Mouse (Mus musculus) hindbrain, embryonic 11.5 days (tissue): Measurements from ENCODE around the gene Aldh3b2. TPM values are rescaled to one million over a fixed set of nuclear protein-coding genes. Genes with fewer than 3 reads are reported as not detected.

Experiments
- ATAC-seq: fragments of 200-750 bp; cut with Nextera tagmentation; 2 replicates; pipeline ENCODE4 v1.8.0; 2017; ENCODE audit warnings: mild to moderate bottlenecking, moderate TSS enrichment, moderate library complexity; ENCODE audit not compliant: low FRiP score
- DNase-seq: peaks from one replicate; pipeline ENCODE4 v3.0.0-alpha.2; 2015; ENCODE audit warnings: low spot score
- H3K27ac ChIP-seq: fragments of 300-500 bp; sonication (generic); 2 replicates; pipeline ENCODE4 v1.5.1; 2014; ENCODE audit warnings: mild to moderate bottlenecking, low read depth, low read length
- H3K27me3 ChIP-seq: fragments of 300-500 bp; sonication (generic); 2 replicates; pipeline ENCODE4 v1.6.1; 2014; ENCODE audit warnings: mild to moderate bottlenecking, low read length, moderate library complexity, mixed read lengths; ENCODE audit not compliant: control insufficient read depth, insufficient read depth
- H3K36me3 ChIP-seq: fragments of 300-500 bp; sonication (generic); 2 replicates; pipeline ENCODE4 v1.6.1; 2014; ENCODE audit warnings: mild to moderate bottlenecking, low read length, moderate library complexity, mixed read lengths; ENCODE audit not compliant: control insufficient read depth, insufficient read depth
- H3K4me1 ChIP-seq: fragments of 300-500 bp; sonication (generic); replicated peaks from 2 replicates; pipeline ENCODE4 v1.6.1; 2014; ENCODE audit warnings: low read length, mixed read lengths; ENCODE audit not compliant: control insufficient read depth, insufficient read depth
- H3K4me2 ChIP-seq: fragments of 300-500 bp; sonication (generic); replicated peaks from 2 replicates; pipeline ENCODE4 v1.6.1; 2014; ENCODE audit warnings: mild to moderate bottlenecking, low read depth, low read length
- H3K4me3 ChIP-seq: fragments of 300-500 bp; sonication (generic); 2 replicates; pipeline ENCODE4 v1.5.1; 2014; ENCODE audit warnings: low read depth, low read length
- H3K9ac ChIP-seq: fragments of 300-500 bp; sonication (generic); 2 replicates; pipeline ENCODE4 v1.6.1; 2014; ENCODE audit warnings: low read depth, low read length
- H3K9me3 ChIP-seq: fragments of 300-500 bp; sonication (generic); 2 replicates; pipeline ENCODE4 v1.6.1; 2016; ENCODE audit warnings: low read length; ENCODE audit not compliant: control insufficient read depth
- WGBS: fragments of 180-500 bp; shearing (Covaris S2); extraction: QIAGEN DNeasy Blood & Tissue Kit; methylation state at CpG from one replicate; pipeline ENCODE4 v1.1.7; 2014; 5-methylcytosine and 5-hydroxymethylcytosine counted together
- polyA plus RNA-seq: library from polyadenylated mRNA; unstranded; fragments of >200 nt; fragmentation: Nextera tagmentation; extraction: Ambion mirVana; gene quantifications from 2 replicates; pipeline ENCODE4 v1.2.1, GENCODE M21; 2014

The Aldh3b2 gene
- polyA plus RNA-seq, 1 experiment from 2014 or later = 2.3 TPM

- H3K27ac ChIP-seq = no peak overlapping the region
- H3K4me2 ChIP-seq = no peak overlapping the region
- H3K27me3 ChIP-seq = no peaks in the 10 kb centered on the region
- no peak for DNase-seq
- no peak for ATAC-seq
- H3K9me3 ChIP-seq = no peaks in the 10 kb centered on the region
- no peak overlapping the region for H3K9ac ChIP-seq
- no peak overlapping the region for H3K4me3 ChIP-seq
- peaks cover 11% of the 10 kb centered on the region for H3K4me1 ChIP-seq
- 89% methylated on average over 4 of the region's 4 CpGs for WGBS
- H3K36me3 ChIP-seq = no peaks in the 10 kb centered on the region
Measured at GRCm38 (mm10) chr19:3988750-3989149, 16.6 kb downstream of the Aldh3b2 start.

GRCm38 (mm10) chr19:3990804-3991203 is 18.7 kb downstream of the Aldh3b2 start:
- no peak overlapping the region for H3K27ac ChIP-seq
- H3K27me3 ChIP-seq = no peaks in the 10 kb centered on the region

GRCm38 (mm10) chr19:3991562-3991961 is 19.4 kb downstream of the Aldh3b2 start:
- Histone ChIP-seq H3K27me3 (no peaks in the 10 kb centered on the region), H3K27ac (no peak overlapping the region), H3K4me1 (no peaks in the 10 kb centered on the region), H3K9me3 (no peaks in the 10 kb centered on the region), H3K4me2 (no peak overlapping the region), H3K9ac (no peak overlapping the region), H3K36me3 (no peaks in the 10 kb centered on the region), H3K4me3 (no peak overlapping the region)
- ATAC-seq (no peak), DNase-seq (no peak)
- WGBS = 96% methylated on average over 3 of the region's 3 CpGs

More at GRCm38 (mm10) chr19:3990804-3991203, 18.7 kb downstream of the Aldh3b2 start:
- H3K4me2 ChIP-seq = no peak overlapping the region
- 37% methylated on average over 6 of the region's 6 CpGs for WGBS
- DNase-seq (no peak), ATAC-seq (peak; percentile 49; the same call in 1 of the 2 replicates)
- no peaks in the 10 kb centered on the region for H3K9me3 ChIP-seq
- H3K9ac ChIP-seq = no peak overlapping the region
- H3K36me3 ChIP-seq = no peaks in the 10 kb centered on the region
- no peak overlapping the region for H3K4me3 ChIP-seq
- no peaks in the 10 kb centered on the region; the same call in 1 of the 2 replicates for H3K4me1 ChIP-seq

GRCm38 (mm10) chr19:3991966-3992365 is 19.8 kb downstream of the Aldh3b2 start:
- Histone ChIP-seq H3K4me2 (no peak overlapping the region), H3K27me3 (no peaks in the 10 kb centered on the region), H3K9me3 (no peaks in the 10 kb centered on the region), H3K27ac (no peak overlapping the region), H3K36me3 (no peaks in the 10 kb centered on the region), H3K4me1 (no peaks in the 10 kb centered on the region), H3K9ac (no peak overlapping the region), H3K4me3 (no peak overlapping the region)
- WGBS = 84% methylated on average over 3 of the region's 3 CpGs
- DNase-seq (no peak), ATAC-seq (no peak)

GRCm38 (mm10) chr19:3992416-3992815 is 20.3 kb downstream of the Aldh3b2 start, which contains the start of gene Tbx10:
TSS of gene Tbx10 (plus strand) at chr19:3992752.
- DNase-seq (no peak), ATAC-seq (no peak)
- WGBS = 61% methylated on average over 5 of the region's 5 CpGs
- Histone ChIP-seq H3K9me3 (no peaks in the 10 kb centered on the region), H3K4me1 (no peaks in the 10 kb centered on the region), H3K27ac (no peak within 1 kb of the TSS), H3K4me3 (no peak within 1 kb of the TSS), H3K4me2 (no peak within 1 kb of the TSS), H3K27me3 (no peaks in the 10 kb centered on the region), H3K9ac (no peak within 1 kb of the TSS), H3K36me3 (no peaks in the 10 kb centered on the region)

GRCm38 (mm10) chr19:3994932-3995331 is 22.8 kb downstream of the Aldh3b2 start:
- H3K27me3 ChIP-seq = no peaks in the 10 kb centered on the region
- no peaks in the 10 kb centered on the region for H3K36me3 ChIP-seq
- H3K9me3 ChIP-seq = no peaks in the 10 kb centered on the region
- no peak overlapping the region for H3K27ac ChIP-seq
- H3K4me2 ChIP-seq = no peak overlapping the region
- ATAC-seq = no peak
- DNase-seq = no peak
- H3K9ac ChIP-seq = no peak overlapping the region
- 70% methylated on average over 6 of the region's 6 CpGs for WGBS
- H3K4me1 ChIP-seq = no peaks in the 10 kb centered on the region
- no peak overlapping the region for H3K4me3 ChIP-seq

- no peaks in the 10 kb centered on the region for H3K36me3 ChIP-seq
- ATAC-seq (no peak), DNase-seq (no peak)
- H3K4me1 ChIP-seq = no peaks in the 10 kb centered on the region
- no peak overlapping the region for H3K9ac ChIP-seq
- H3K4me3 ChIP-seq = no peak overlapping the region
- H3K27me3 ChIP-seq = no peaks in the 10 kb centered on the region
- no peaks in the 10 kb centered on the region for H3K9me3 ChIP-seq
- no peak overlapping the region for H3K4me2 ChIP-seq
- H3K27ac ChIP-seq = no peak overlapping the region
- WGBS = 92% methylated on average over 3 of the region's 3 CpGs
Measured at GRCm38 (mm10) chr19:3995505-3995904, 23.4 kb downstream of the Aldh3b2 start.

GRCm38 (mm10) chr19:3996106-3996505 is 24.0 kb downstream of the Aldh3b2 start:
- H3K4me3 ChIP-seq = no peak overlapping the region
- 75% methylated on average over 7 of the region's 7 CpGs for WGBS
- no peak for DNase-seq
- no peaks in the 10 kb centered on the region for H3K27me3 ChIP-seq
- no peaks in the 10 kb centered on the region for H3K9me3 ChIP-seq
- no peaks in the 10 kb centered on the region for H3K36me3 ChIP-seq
- H3K4me2 ChIP-seq = no peak overlapping the region
- H3K27ac ChIP-seq = no peak overlapping the region
- ATAC-seq = no peak
- peaks cover under 1% of the 10 kb centered on the region for H3K4me1 ChIP-seq
- no peak overlapping the region for H3K9ac ChIP-seq

- Histone ChIP-seq H3K9me3 (no peaks in the 10 kb centered on the region), H3K9ac (no peak overlapping the region), H3K27me3 (no peaks in the 10 kb centered on the region), H3K4me3 (no peak overlapping the region), H3K36me3 (no peaks in the 10 kb centered on the region), H3K4me1 (peaks cover 3% of the 10 kb centered on the region), H3K27ac (no peak overlapping the region), H3K4me2 (no peak overlapping the region)
- ATAC-seq (no peak), DNase-seq (no peak)
- WGBS = 84% methylated on average over 8 of the region's 8 CpGs
Measured at GRCm38 (mm10) chr19:3996747-3997146, 24.6 kb downstream of the Aldh3b2 start.
